Mouse (Mus musculus) CH12.LX (cell line): ENCODE measurements around the gene Frmd5. TPM values are rescaled to one million over a fixed set of nuclear protein-coding genes. Genes with fewer than 3 reads are reported as not detected.

Experiments
- DNase-seq: peaks from one replicate; pipeline ENCODE4 v3.0.0-alpha.2; 2013; ENCODE audit errors: extremely low read depth
- H3K27ac ChIP-seq: 2 replicates; pipeline ENCODE4 v1.5.1; 2012; ENCODE audit warnings: low read depth, mild to moderate bottlenecking, control low read depth, moderate library complexity; ENCODE audit not compliant: insufficient read depth
- H3K27me3 ChIP-seq: replicated peaks from 2 replicates; pipeline ENCODE3; 2012; ENCODE audit warnings: inconsistent platforms
- H3K36me3 ChIP-seq, 2 experiments: replicated peaks in 1 of 2; 2 replicates each; pipeline versions ENCODE3 to v1.6.1; 2012; ENCODE audit warnings: inconsistent platforms in 1 of 2, low read length in 1 of 2, mild to moderate bottlenecking in 1 of 2, mixed read lengths in 1 of 2, moderate library complexity in 1 of 2; ENCODE audit not compliant: control insufficient read depth in 1 of 2, insufficient read depth in 1 of 2
- H3K4me1 ChIP-seq, 2 experiments: 2 replicates each; pipeline ENCODE4 v1.6.1; 2012; ENCODE audit warnings: inconsistent platforms in 1 of 2, moderate library complexity in 1 of 2; ENCODE audit not compliant: insufficient read depth in 2 of 2, control insufficient read depth in 1 of 2
- H3K4me2 ChIP-seq: 2 replicates; pipeline ENCODE4 v1.6.1; 2012; ENCODE audit warnings: low read depth, mild to moderate bottlenecking, control low read depth; ENCODE audit not compliant: poor library complexity, insufficient read depth, severe bottlenecking
- H3K4me3 ChIP-seq, 3 experiments: fragments of 150-350 bp in 1 of 3; sonication (generic) in 1 of 3; replicated peaks in 1 of 3; 2 replicates each; pipeline versions ENCODE3 to v1.5.1; 2011 to 2012; ENCODE audit warnings: low read depth in 2 of 3, low read length in 2 of 3, mild to moderate bottlenecking in 2 of 3, moderate library complexity in 2 of 3, control low read depth in 1 of 3, improper control_type of control experiment in 1 of 3, inconsistent platforms in 1 of 3, mixed read lengths in 1 of 3; ENCODE audit not compliant: poor library complexity in 1 of 3
- H3K79me2 ChIP-seq: replicated peaks from 2 replicates; pipeline ENCODE4 v1.6.1; 2012; ENCODE audit warnings: mild to moderate bottlenecking, moderate library complexity; ENCODE audit not compliant: control insufficient read depth, poor library complexity, insufficient read depth, severe bottlenecking; ENCODE audit errors: extremely low read depth
- H3K9ac ChIP-seq: 2 replicates; pipeline ENCODE4 v1.6.1; 2012; ENCODE audit warnings: low read depth, mild to moderate bottlenecking, control low read depth, moderate library complexity; ENCODE audit not compliant: insufficient read depth
- H3K9me3 ChIP-seq: replicated peaks from 2 replicates; pipeline ENCODE3; 2012; ENCODE audit warnings: low read length, inconsistent platforms, mixed read lengths
- BHLHE40 ChIP-seq: IDR thresholded peaks from 2 replicates; pipeline ENCODE4 v1.6.1; 2011; ENCODE audit warnings: mild to moderate bottlenecking, low read depth, low read length, improper control_type of control experiment
- CTCF ChIP-seq, 2 experiments: IDR thresholded peaks in 1 of 2; conservative IDR thresholded peaks in 1 of 2; 2 replicates each; pipeline ENCODE4 v1.5.1; 2011 to 2012; ENCODE audit warnings: low read depth in 2 of 2, low read length in 2 of 2, improper control_type of control experiment in 1 of 2, inconsistent platforms in 1 of 2, mild to moderate bottlenecking in 1 of 2, moderate library complexity in 1 of 2
- ELF1 ChIP-seq: IDR thresholded peaks from 2 replicates; pipeline ENCODE4 v1.6.1; 2014; ENCODE audit warnings: low read depth, mild to moderate bottlenecking, inconsistent platforms, low read length, improper control_type of control experiment
- EP300 ChIP-seq: IDR thresholded peaks from 2 replicates; pipeline ENCODE4 v1.6.1; 2011; ENCODE audit warnings: low read length, improper control_type of control experiment
- GABPA ChIP-seq: IDR thresholded peaks from 2 replicates; pipeline ENCODE4 v1.6.1; 2012; ENCODE audit warnings: low read depth, low read length, improper control_type of control experiment, inconsistent platforms; ENCODE audit not compliant: insufficient replicate concordance
- HCFC1 ChIP-seq: IDR thresholded peaks from 2 replicates; pipeline ENCODE4 v1.6.1; 2012; ENCODE audit warnings: low read depth, mild to moderate bottlenecking, inconsistent platforms, low read length, improper control_type of control experiment
- JUN ChIP-seq: IDR thresholded peaks from 2 replicates; pipeline ENCODE4 v1.6.1; 2011; ENCODE audit warnings: low read depth, mild to moderate bottlenecking, low read length, improper control_type of control experiment, moderate library complexity; ENCODE audit not compliant: insufficient read depth
- KAT2A ChIP-seq: IDR thresholded peaks from 2 replicates; pipeline ENCODE4 v1.6.1; 2012; ENCODE audit warnings: low read length, improper control_type of control experiment, inconsistent platforms; ENCODE audit not compliant: insufficient replicate concordance
- MAFK ChIP-seq: IDR thresholded peaks from 2 replicates; pipeline ENCODE4 v1.6.1; 2011; ENCODE audit warnings: low read length, improper control_type of control experiment; ENCODE audit not compliant: insufficient replicate concordance
- MAX ChIP-seq: IDR thresholded peaks from 2 replicates; pipeline ENCODE4 v1.6.1; 2011; ENCODE audit warnings: low read length, improper control_type of control experiment
- MAZ ChIP-seq: IDR thresholded peaks from 2 replicates; pipeline ENCODE4 v1.6.1; 2012; ENCODE audit warnings: low read depth, mild to moderate bottlenecking, inconsistent platforms, low read length, improper control_type of control experiment, moderate library complexity
- MEF2A ChIP-seq: IDR thresholded peaks from 2 replicates; pipeline ENCODE4 v1.6.1; 2014; ENCODE audit warnings: low read depth, mild to moderate bottlenecking, inconsistent platforms, low read length, improper control_type of control experiment, borderline replicate concordance
- MYC ChIP-seq: IDR thresholded peaks from 2 replicates; pipeline ENCODE4 v1.6.1; 2011; ENCODE audit warnings: low read depth, mild to moderate bottlenecking, improper control_type of control experiment, low read length
- POLR2AphosphoS2 ChIP-seq: IDR thresholded peaks from 2 replicates; pipeline ENCODE4 v1.6.1; 2011; ENCODE audit warnings: low read depth, low read length, improper control_type of control experiment
- RAD21 ChIP-seq: IDR thresholded peaks from 2 replicates; pipeline ENCODE4 v1.6.1; 2011; ENCODE audit warnings: low read depth, mild to moderate bottlenecking, low read length, improper control_type of control experiment, moderate library complexity
- SIN3A ChIP-seq: IDR thresholded peaks from 2 replicates; pipeline ENCODE4 v1.6.1; 2012; ENCODE audit warnings: low read length, improper control_type of control experiment, inconsistent platforms
- SMC3 ChIP-seq: IDR thresholded peaks from 2 replicates; pipeline ENCODE4 v1.6.1; 2011; ENCODE audit warnings: low read depth, low read length, improper control_type of control experiment
- TBP ChIP-seq: conservative IDR thresholded peaks from 2 replicates; pipeline ENCODE4 v1.6.1; 2011; ENCODE audit warnings: low read depth, low read length, improper control_type of control experiment
- ZC3H11A ChIP-seq: IDR thresholded peaks from 2 replicates; pipeline ENCODE4 v1.6.1; 2012; ENCODE audit warnings: low read depth, mild to moderate bottlenecking, inconsistent platforms, low read length, improper control_type of control experiment
- ZKSCAN1 ChIP-seq: IDR thresholded peaks from 2 replicates; pipeline ENCODE4 v1.6.1; 2012; ENCODE audit warnings: low read depth, inconsistent platforms, low read length, improper control_type of control experiment, borderline replicate concordance
- ZMIZ1 ChIP-seq: IDR thresholded peaks from 2 replicates; pipeline ENCODE4 v1.6.1; 2012; ENCODE audit warnings: low read depth, mild to moderate bottlenecking, inconsistent platforms, low read length, improper control_type of control experiment
- dilution Hi-C: fragments of 300-500 bp; cut with MboI; formaldehyde crosslinking; loops from 2 replicates; pipeline ENCODE4 v1.14.3; 2020; ENCODE audit warnings: low sequenced_read_pairs; ENCODE audit not compliant: extremely low pct_unique_long_range_greater_than_20kb, extremely low pct_ligation_motif_present
- in situ Hi-C: fragments of 300-500 bp; cut with MboI; formaldehyde crosslinking; loops from 3 replicates; pipeline ENCODE4 v1.14.3; 2019; ENCODE audit warnings: low sequenced_read_pairs, low pct_ligation_motif_present, low pct_unique_long_range_greater_than_20kb, mixed read lengths
- polyA plus RNA-seq: library from polyadenylated mRNA; unstranded; fragments of >175 nt; gene quantifications from 2 replicates; pipeline ENCODE4 v1.2.1, GENCODE M21; 2012; ENCODE audit warnings: low read depth; ENCODE audit not compliant: insufficient read length
- total RNA-seq, 2 experiments: library from RNA; depleted of rRNA; stranded (reverse); fragments of 300-350 nt in 1 of 2; fragments of >200 nt in 1 of 2; gene quantifications; 2 replicates each; pipeline ENCODE4 v1.2.3; 2012 to 2014

Frmd5 gene
- total and polyA plus RNA-seq, 3 experiments, result 1.9 to 3.5 (median 3.2) TPM

DNA sequence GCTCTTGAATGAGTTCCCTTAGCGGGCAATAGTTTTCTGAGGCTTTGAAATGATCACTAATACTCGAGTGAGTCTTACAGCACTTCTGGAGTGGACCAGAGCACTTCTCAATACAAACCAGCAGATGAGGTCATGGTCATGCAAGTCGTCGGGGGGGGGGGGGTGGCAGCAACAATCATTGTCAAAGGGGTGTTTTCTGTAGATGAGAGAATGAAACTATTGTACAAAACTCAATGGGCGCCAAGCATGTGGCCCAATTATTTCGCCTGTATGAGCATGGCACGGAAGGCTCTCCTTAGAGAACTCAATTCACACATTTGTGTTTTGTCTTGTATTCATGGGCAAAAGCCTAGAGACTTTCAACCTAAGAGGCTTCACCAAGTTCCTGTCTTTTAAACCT is 7.8 kb downstream of the Frmd5 start:
- no peak overlapping the region for H3K4me2 ChIP-seq
- H3K4me3 ChIP-seq, result no peak overlapping the region
- in situ Hi-C loops, result no loop called here
- H3K27ac ChIP-seq, result no peak overlapping the region
- H3K9me3 ChIP-seq, result peaks cover 5% of the 10 kb centered on the region
- TF ChIP-seq ZKSCAN1 (no peak), MAFK (no peak), POLR2AphosphoS2 (no peak), GABPA (no peak), SIN3A (no peak)
- H3K79me2 ChIP-seq, result no peaks in the 10 kb centered on the region
- DNase-seq, result no peak
- no peak overlapping the region for H3K9ac ChIP-seq
- H3K36me3 ChIP-seq, result no peaks in the 10 kb centered on the region
- dilution Hi-C loops, result no loop called here
- H3K4me1 ChIP-seq, result no peaks in the 10 kb centered on the region
- peaks cover 12% of the 10 kb centered on the region for H3K27me3 ChIP-seq

- Histone ChIP-seq H3K4me2 (no peak overlapping the region), H3K9ac (no peak overlapping the region), H3K9me3 (peaks cover 5% of the 10 kb centered on the region), H3K27ac (no peak overlapping the region), H3K4me1 (no peaks in the 10 kb centered on the region), H3K79me2 (no peaks in the 10 kb centered on the region), H3K27me3 (peaks cover 4% of the 10 kb centered on the region), H3K36me3 (no peaks in the 10 kb centered on the region), H3K4me3 (no peak overlapping the region)
- dilution Hi-C loops (no loop called here), in situ Hi-C loops (no loop called here)
- DNase-seq, result no peak
- TF ChIP-seq EP300, result no peak
- no peak for TF ChIP-seq MAZ
- TF ChIP-seq SIN3A, result no peak
- TF ChIP-seq CTCF (conservative IDR thresholded peaks at IDR 0.05 in 1 of 2, IDR thresholded peaks at IDR 0.05 in 1 of 2; ENCODE audit: low read depth in 2 of 2, low read length in 2 of 2), result no peak
- TF ChIP-seq JUN, result no peak
- TF ChIP-seq ELF1, result no peak
- no peak for TF ChIP-seq ZC3H11A
- TF ChIP-seq HCFC1, result no peak
- no peak for TF ChIP-seq MEF2A
- TF ChIP-seq MYC, result no peak
- no peak for TF ChIP-seq MAX
- no peak for TF ChIP-seq BHLHE40
- no peak for TF ChIP-seq GABPA
- TF ChIP-seq RAD21, result no peak
- no peak for TF ChIP-seq SMC3
- TF ChIP-seq KAT2A, result no peak
- no peak for TF ChIP-seq MAFK
- TF ChIP-seq TBP, result no peak
- no peak for TF ChIP-seq ZMIZ1
These were observed 10.9 kb downstream of the Frmd5 start for GRCm38 (mm10) chr2:121795995-121796394.
